Mouse (Mus musculus): Measurements from ENCODE around the gene Cyp1b1.

GRCm38 (mm10) chr17:79761841-79762240 is 47.0 kb upstream of the Cyp1b1 start:
- TF ChIP-seq CTCF (conservative IDR thresholded peaks at IDR 0.05; ENCODE audit: low read length) (no peak), NANOG (IDR thresholded peaks at IDR 0.05; ENCODE audit: borderline replicate concordance, low read length) (no peak), POU5F1 (IDR thresholded peaks at IDR 0.05; ENCODE audit: borderline replicate concordance, low read length) (no peak)
